Mouse (Mus musculus): Measurements from ENCODE around the gene Acin1.

GRCm38 (mm10) chr14:54660009-54660408 is 26.7 kb downstream of the Acin1 start:
- TF ChIP-seq CTCF (IDR thresholded peaks at IDR 0.05; ENCODE audit: control insufficient read depth, insufficient read depth, insufficient read length) (no peak), FOSL1 (IDR thresholded peaks at IDR 0.05; ENCODE audit: insufficient read depth, low read length, poor library complexity, severe bottlenecking) (no peak), USF1 (IDR thresholded peaks at IDR 0.05; ENCODE audit: low read depth) (no peak), CEBPB (IDR thresholded peaks at IDR 0.05; ENCODE audit: low read depth) (no peak), MYOD1 (IDR thresholded peaks at IDR 0.05; ENCODE audit: control insufficient read depth, insufficient read length, low read depth) (no peak), MAX (IDR thresholded peaks at IDR 0.05) (no peak), MYOG (IDR thresholded peaks at IDR 0.05; ENCODE audit: control insufficient read depth, extremely low read depth, insufficient read length) (no peak)

Measured in C2C12 (cell line).